In the genomic region with DNA sequence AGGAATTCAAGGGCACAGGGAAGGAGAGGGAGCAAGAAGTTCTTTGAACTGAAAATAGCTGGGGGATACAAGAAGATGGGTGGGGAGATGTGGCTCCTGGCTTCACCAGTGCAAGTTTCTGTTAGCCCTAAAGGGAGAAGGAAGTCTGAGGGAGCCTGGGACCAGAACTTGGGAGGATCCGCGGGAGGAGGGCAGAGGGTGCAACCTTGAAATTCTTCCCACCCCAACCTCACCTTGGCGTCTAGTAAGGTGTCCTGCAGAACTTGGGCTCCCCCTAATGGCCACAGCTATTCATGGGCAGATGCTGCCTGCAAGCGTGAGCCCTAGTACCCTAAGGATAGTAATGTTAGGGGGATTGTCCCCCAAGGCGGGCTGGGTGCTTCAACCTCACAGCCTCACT, we compare ENCODE assay signal across 9 mouse cellular contexts. TPM values are rescaled to one million over a fixed set of nuclear protein-coding genes. Genes with fewer than 3 reads are reported as not detected.
DNase-seq lines count a peak whose midpoint lies in the region; ATAC-seq and TF ChIP-seq lines count a peak whose summit lies in the region.
"Had no signal": no experiment of that assay in that cellular context is flagged by ENCODE, and none has a peak within 500 bp of the region (broad histone marks: within the 10 kb centered on the region; RNA-seq: fewer than 3 reads in every experiment).

No protein-coding gene starts in this region.

- peak overlapping the region; percentile 98 for H3K9ac ChIP-seq in heart, embryonic 13.5 days
- peak overlapping the region; percentile 36 for H3K9ac ChIP-seq in kidney, embryonic 16.5 days (replicated peaks; ENCODE audit: low read length)
- H3K9ac ChIP-seq in liver, embryonic 15.5 days: no peak overlapping the region
- peak overlapping the region; percentile 13; the same call in 1 of the 2 replicates for H3K9ac ChIP-seq in neural tube, embryonic 12.5 days

- H3K36me3 ChIP-seq in heart, embryonic 13.5 days: no peaks in the 10 kb centered on the region
- no peaks in the 10 kb centered on the region for H3K36me3 ChIP-seq in kidney, embryonic 16.5 days (ENCODE audit: insufficient read depth, low read length)
- no peaks in the 10 kb centered on the region for H3K36me3 ChIP-seq in liver, embryonic 15.5 days (replicated peaks)
- no peaks in the 10 kb centered on the region for H3K36me3 ChIP-seq in neural tube, embryonic 12.5 days

- peak; percentile 84 for ATAC-seq in erythroblast, adult 5-6 weeks (replicated peaks; ENCODE audit: low FRiP score, poor library complexity, severe bottlenecking)
- ATAC-seq in heart, embryonic 13.5 days (ENCODE audit: extremely low read depth, insufficient number of reproducible peaks, low FRiP score, low TSS enrichment): no peak
- 0 out of 2 replicates have a peak, but pooled peaks have one; percentile 8 for ATAC-seq in kidney, embryonic 16.5 days (ENCODE audit: low FRiP score, low TSS enrichment)
- ATAC-seq in liver, embryonic 15.5 days (ENCODE audit: insufficient read depth): no peak
- no peak for ATAC-seq in neural tube, embryonic 12.5 days (ENCODE audit: low FRiP score, low read depth)

- peak; percentile 92 for TF ChIP-seq CTCF in brain, embryonic 14.5 days (IDR thresholded peaks at IDR 0.05; ENCODE audit: borderline replicate concordance, extremely low read depth, insufficient read depth, insufficient read length)

- peak overlapping the region; percentile 18 for H3K4me3 ChIP-seq in heart, embryonic 13.5 days
- no peak overlapping the region for H3K4me3 ChIP-seq in kidney, embryonic 16.5 days (ENCODE audit: low read length)
- no peak overlapping the region for H3K4me3 ChIP-seq in liver, embryonic 15.5 days (replicated peaks)
- no peak overlapping the region for H3K4me3 ChIP-seq in neural tube, embryonic 12.5 days

- peak; percentile 88 to 92 for DNase-seq in CD8-positive naive resting alpha-beta T cell, adult 2 months (ENCODE audit: low read depth in 2 of 2, low spot score in 2 of 2)
- peak; percentile 88 for DNase-seq in brain, embryonic 14.5 days (ENCODE audit: low read depth)
- peak; percentile 84 for DNase-seq in testis, postnatal 14 days (ENCODE audit: low spot score)

- H3K4me2 ChIP-seq in heart, embryonic 13.5 days: peak overlapping the region; percentile 84
- peak overlapping the region; percentile 68 for H3K4me2 ChIP-seq in kidney, embryonic 16.5 days (replicated peaks; ENCODE audit: low read depth, low read length)
- H3K4me2 ChIP-seq in liver, embryonic 15.5 days: peak overlapping the region; percentile 42
- peak overlapping the region; percentile 75 for H3K4me2 ChIP-seq in neural tube, embryonic 12.5 days (replicated peaks)

- H3K4me1 ChIP-seq in heart, embryonic 13.5 days: peaks cover 39% of the 10 kb centered on the region
- H3K4me1 ChIP-seq in kidney, embryonic 16.5 days (ENCODE audit: insufficient read depth, low read length): peaks cover 36% of the 10 kb centered on the region
- H3K4me1 ChIP-seq in liver, embryonic 15.5 days (replicated peaks): peaks cover 36% of the 10 kb centered on the region
- peaks cover 38% of the 10 kb centered on the region for H3K4me1 ChIP-seq in neural tube, embryonic 12.5 days

- WGBS in heart, embryonic 13.5 days: under 1% methylated on average over 5 of the region's 5 CpGs
- 2% methylated on average over 5 of the region's 5 CpGs for WGBS in kidney, embryonic 16.5 days
- under 1% methylated on average over 5 of the region's 5 CpGs for WGBS in liver, embryonic 15.5 days (ENCODE audit: insufficient replicate concordance)
- WGBS in neural tube, embryonic 12.5 days: 5% methylated on average over 5 of the region's 5 CpGs

- H3K9me3 ChIP-seq in heart, embryonic 13.5 days: no peaks in the 10 kb centered on the region
- H3K9me3 ChIP-seq in kidney, embryonic 16.5 days (ENCODE audit: low read length): no peaks in the 10 kb centered on the region
- H3K9me3 ChIP-seq in liver, embryonic 15.5 days (replicated peaks): no peaks in the 10 kb centered on the region
- H3K9me3 ChIP-seq in neural tube, embryonic 12.5 days: no peaks in the 10 kb centered on the region

- no peak for TF ChIP-seq POLR2A in brain, embryonic 14.5 days (IDR thresholded peaks at IDR 0.05; ENCODE audit: borderline replicate concordance, extremely low read depth, insufficient read depth, insufficient read length, poor library complexity, severe bottlenecking)

- peaks cover 38% of the 10 kb centered on the region for H3K27me3 ChIP-seq in heart, embryonic 13.5 days (replicated peaks)
- no peaks in the 10 kb centered on the region for H3K27me3 ChIP-seq in kidney, embryonic 16.5 days (ENCODE audit: insufficient read depth, low read length)
- peaks cover 92% of the 10 kb centered on the region for H3K27me3 ChIP-seq in liver, embryonic 15.5 days
- no peaks in the 10 kb centered on the region for H3K27me3 ChIP-seq in neural tube, embryonic 12.5 days (replicated peaks)

- H3K27ac ChIP-seq in heart, embryonic 13.5 days (replicated peaks): peak overlapping the region; percentile 99
- H3K27ac ChIP-seq in kidney, embryonic 16.5 days (ENCODE audit: low read length): peak overlapping the region; percentile 98
- H3K27ac ChIP-seq in liver, embryonic 15.5 days (replicated peaks): no peak overlapping the region
- no peak overlapping the region for H3K27ac ChIP-seq in neural tube, embryonic 12.5 days

RNA-seq across cellular contexts. Expression of a gene that starts 2.9 kb away (rescaled TPM):
- polyA plus RNA-seq in brain, embryonic 14.5 days (2012; rRNA removed): 62.8 and 136 TPM in 2 replicates
- 10.0 and 11.7 TPM in 2 replicates for total RNA-seq in erythroblast, adult 5-6 weeks (2015; ENCODE audit: low replicate concordance)
- total RNA-seq in erythroblast, adult 5-6 weeks (2017; ENCODE audit: low replicate concordance): 0.94 and 2.0 TPM in 2 replicates
- polyA plus RNA-seq in heart, embryonic 13.5 days (2015; fragmentation: Nextera tagmentation; extraction: Ambion mirVana): 7.8 and 9.4 TPM in 2 replicates
- polyA plus RNA-seq in kidney, embryonic 16.5 days (2015; fragmentation: Nextera tagmentation; extraction: Ambion mirVana): 16.4 and 20.2 TPM in 2 replicates
- 1.3 and 2.0 TPM in 2 replicates for polyA plus RNA-seq in liver, embryonic 15.5 days (2015; fragmentation: Nextera tagmentation; extraction: Ambion mirVana)
- 16.8 and 17.4 TPM in 2 replicates for polyA plus RNA-seq in neural tube, embryonic 12.5 days (2016; fragmentation: Nextera tagmentation; extraction: Ambion mirVana)

RNA-seq across cellular contexts. Expression of a gene that starts 3.4 kb away (rescaled TPM):
- not detected in 2 replicates for polyA plus RNA-seq in brain, embryonic 14.5 days (2012; rRNA removed)
- total RNA-seq in erythroblast, adult 5-6 weeks (2015; ENCODE audit: low replicate concordance): not detected in 2 replicates
- 0.56 TPM in 1 of 2 replicates, not detected in the other for total RNA-seq in erythroblast, adult 5-6 weeks (2017; ENCODE audit: low replicate concordance)
- not detected in 2 replicates for polyA plus RNA-seq in heart, embryonic 13.5 days (2015; fragmentation: Nextera tagmentation; extraction: Ambion mirVana)
- 0.14 TPM in 1 of 2 replicates, not detected in the other for polyA plus RNA-seq in kidney, embryonic 16.5 days (2015; fragmentation: Nextera tagmentation; extraction: Ambion mirVana)
- not detected in 2 replicates for polyA plus RNA-seq in liver, embryonic 15.5 days (2015; fragmentation: Nextera tagmentation; extraction: Ambion mirVana)
- polyA plus RNA-seq in neural tube, embryonic 12.5 days (2016; fragmentation: Nextera tagmentation; extraction: Ambion mirVana): not detected in 2 replicates
- polyA plus RNA-seq: gonadal fat pad, adult 2 months had no signal

RNA-seq across cellular contexts. Expression of a gene that starts 10.2 kb away (rescaled TPM):
- polyA plus RNA-seq in brain, embryonic 14.5 days (2012; rRNA removed): 48.6 and 69.6 TPM in 2 replicates
- not detected in 2 replicates for total RNA-seq in erythroblast, adult 5-6 weeks (2015; ENCODE audit: low replicate concordance)
- not detected in 2 replicates for total RNA-seq in erythroblast, adult 5-6 weeks (2017; ENCODE audit: low replicate concordance)
- 4.6 and 4.9 TPM in 2 replicates for polyA plus RNA-seq in heart, embryonic 13.5 days (2015; fragmentation: Nextera tagmentation; extraction: Ambion mirVana)
- polyA plus RNA-seq in kidney, embryonic 16.5 days (2015; fragmentation: Nextera tagmentation; extraction: Ambion mirVana): 10.9 and 15.3 TPM in 2 replicates
- polyA plus RNA-seq in liver, embryonic 15.5 days (2015; fragmentation: Nextera tagmentation; extraction: Ambion mirVana): 0.39 and 0.41 TPM in 2 replicates
- polyA plus RNA-seq in neural tube, embryonic 12.5 days (2016; fragmentation: Nextera tagmentation; extraction: Ambion mirVana): 25.2 and 27.8 TPM in 2 replicates

RNA-seq across cellular contexts. Expression of a gene that starts 18.1 kb away (rescaled TPM):
- polyA plus RNA-seq in brain, embryonic 14.5 days (2012; rRNA removed): 429 and 583 TPM in 2 replicates
- total RNA-seq in erythroblast, adult 5-6 weeks (2015; ENCODE audit: low replicate concordance): 33.6 and 64.9 TPM in 2 replicates
- 7.5 and 16.9 TPM in 2 replicates for total RNA-seq in erythroblast, adult 5-6 weeks (2017; ENCODE audit: low replicate concordance)
- 364 and 411 TPM in 2 replicates for polyA plus RNA-seq in heart, embryonic 13.5 days (2015; fragmentation: Nextera tagmentation; extraction: Ambion mirVana)
- 527 and 541 TPM in 2 replicates for polyA plus RNA-seq in kidney, embryonic 16.5 days (2015; fragmentation: Nextera tagmentation; extraction: Ambion mirVana)
- 75.9 and 76.4 TPM in 2 replicates for polyA plus RNA-seq in liver, embryonic 15.5 days (2015; fragmentation: Nextera tagmentation; extraction: Ambion mirVana)
- polyA plus RNA-seq in neural tube, embryonic 12.5 days (2016; fragmentation: Nextera tagmentation; extraction: Ambion mirVana): 527 and 552 TPM in 2 replicates

RNA-seq across cellular contexts. Expression of a gene that starts 20.3 kb away (rescaled TPM):
- polyA plus RNA-seq in brain, embryonic 14.5 days (2012; rRNA removed): 5.6 and 8.7 TPM in 2 replicates
- total RNA-seq in erythroblast, adult 5-6 weeks (2015; ENCODE audit: low replicate concordance): not detected in 2 replicates
- total RNA-seq in erythroblast, adult 5-6 weeks (2017; ENCODE audit: low replicate concordance): not detected in 2 replicates
- polyA plus RNA-seq in heart, embryonic 13.5 days (2015; fragmentation: Nextera tagmentation; extraction: Ambion mirVana): 0.09 TPM in 1 of 2 replicates, not detected in the other
- 1.0 and 1.2 TPM in 2 replicates for polyA plus RNA-seq in kidney, embryonic 16.5 days (2015; fragmentation: Nextera tagmentation; extraction: Ambion mirVana)
- not detected in 2 replicates for polyA plus RNA-seq in liver, embryonic 15.5 days (2015; fragmentation: Nextera tagmentation; extraction: Ambion mirVana)
- 0.68 and 0.85 TPM in 2 replicates for polyA plus RNA-seq in neural tube, embryonic 12.5 days (2016; fragmentation: Nextera tagmentation; extraction: Ambion mirVana)

Comparison
In these comparisons a context has a peak if more than half of its experiments do, and no peak if none do; other contexts are left out.
1. ATAC-seq: peak in erythroblast, adult 5-6 weeks (single experiment) and kidney, embryonic 16.5 days (single experiment); none in heart, embryonic 13.5 days (single experiment), liver, embryonic 15.5 days (single experiment) and neural tube, embryonic 12.5 days (single experiment).
2. H3K27ac ChIP-seq: peak in heart, embryonic 13.5 days (single experiment) and kidney, embryonic 16.5 days (single experiment); none in liver, embryonic 15.5 days (single experiment) and neural tube, embryonic 12.5 days (single experiment).
3. Peak in every context shown above with its lines, with median percentiles within 50 percentile points of each other: DNase-seq and H3K4me2 ChIP-seq.